Mouse (Mus musculus): ENCODE measurements at regions not wholly inside any gene's neighbourhood (a gene's known extent, or its start where the extent isn't known, plus 50 kb on each side); places are given as distances from the start of the nearest gene placed in this dataset.

GRCm38 (mm10) chr11:111210565-111210964, 144.6 kb downstream of the Kcnj2 start:
- TF ChIP-seq CTCF (IDR thresholded peaks at IDR 0.05; ENCODE audit: low read depth) (no peak), EP300 (IDR thresholded peaks at IDR 0.05; ENCODE audit: low read depth) (no peak)
